Comparison of ENCODE assay signal across 9 mouse cellular contexts in the genomic region with DNA sequence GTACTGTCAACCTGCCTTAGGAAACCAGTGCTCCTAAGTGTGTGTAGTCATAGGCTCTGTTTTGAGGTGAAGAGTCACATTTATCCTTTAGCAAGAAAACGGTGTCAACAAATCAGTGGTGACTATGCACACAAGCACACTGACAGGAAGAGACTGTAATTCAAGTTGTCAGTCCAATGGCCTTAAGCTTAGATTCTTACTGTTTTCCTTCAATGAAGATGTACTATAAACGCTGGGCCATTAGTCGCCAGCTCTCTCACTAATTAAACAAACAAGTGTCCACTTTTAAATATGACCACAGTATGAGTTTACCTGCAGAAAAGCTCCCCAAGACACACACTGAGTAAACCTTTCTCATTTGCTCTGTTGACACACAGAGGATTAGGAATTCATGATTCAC. TPM values are rescaled to one million over a fixed set of nuclear protein-coding genes. Genes with fewer than 3 reads are reported as not detected.
DNase-seq lines count a peak whose midpoint lies in the region; ATAC-seq and TF ChIP-seq lines count a peak whose summit lies in the region.
"Had no signal": no experiment of that assay in that cellular context is flagged by ENCODE, and none has a peak within 500 bp of the region (broad histone marks: within the 10 kb centered on the region; RNA-seq: fewer than 3 reads in every experiment).

No protein-coding gene starts in this region.

- TF ChIP-seq CTCF in testis, adult 2 months (IDR thresholded peaks at IDR 0.05; ENCODE audit: control insufficient read depth, insufficient read depth, insufficient replicate concordance, low read depth, low read length): no peak

- peaks cover 7% of the 10 kb centered on the region for H3K4me1 ChIP-seq in erythroblast, embryonic 14.5 days (ENCODE audit: control insufficient read depth)
- peaks cover 6% of the 10 kb centered on the region for H3K4me1 ChIP-seq in testis, adult 2 months (ENCODE audit: control insufficient read depth, insufficient read depth, low read length)
- H3K4me1 ChIP-seq in liver, embryonic 13.5 days (replicated peaks): no peaks in the 10 kb centered on the region; the same call in 1 of the 2 replicates

- no peak for DNase-seq in testis, postnatal 10 days (ENCODE audit: low spot score)
- no peak for DNase-seq in liver, embryonic 13.5 days
- DNase-seq in left cerebral cortex, adult 18-20 months (ENCODE audit: low spot score in 2 of 2): no peak
- DNase-seq in natural killer cell, adult 2 months (ENCODE audit: low spot score in 2 of 2): no peak
- DNase-seq: right cerebral cortex, postnatal 14 days had no signal

- H3K27me3 ChIP-seq in erythroblast, embryonic 14.5 days (ENCODE audit: control insufficient read depth): peaks cover 16% of the 10 kb centered on the region
- H3K27me3 ChIP-seq in testis, adult 2 months (ENCODE audit: control insufficient read depth, insufficient read depth, low read length): no peaks in the 10 kb centered on the region
- 0 out of 2 replicates have a peak, but pooled peaks cover 3% of the 10 kb centered on the region for H3K27me3 ChIP-seq in liver, embryonic 13.5 days

- TF ChIP-seq POLR2A in testis, adult 2 months (IDR thresholded peaks at IDR 0.05; ENCODE audit: control insufficient read depth, low read depth, low read length): no peak

- H3K9me3 ChIP-seq in erythroblast, embryonic 14.5 days (ENCODE audit: control insufficient read depth, low read length): no peaks in the 10 kb centered on the region
- no peaks in the 10 kb centered on the region for H3K9me3 ChIP-seq in liver, embryonic 13.5 days (replicated peaks)

- peak overlapping the region; percentile 73 for H3K4me2 ChIP-seq in liver, embryonic 13.5 days

- WGBS in liver, embryonic 13.5 days (ENCODE audit: insufficient replicate concordance): 26% methylated on average over 3 of the region's 3 CpGs

- H3K9ac ChIP-seq in liver, embryonic 13.5 days: peak overlapping the region; percentile 57

- no peak for ATAC-seq in erythroblast, adult 5-6 weeks (replicated peaks; ENCODE audit: low FRiP score, poor library complexity, severe bottlenecking)
- no peak for ATAC-seq in liver, embryonic 13.5 days (ENCODE audit: low read depth)
- ATAC-seq in inflammation-experienced regulatory T-cells, adult 6 months: no peak

- H3K36me3 ChIP-seq in erythroblast, embryonic 14.5 days (ENCODE audit: control insufficient read depth): no peaks in the 10 kb centered on the region
- H3K36me3 ChIP-seq in testis, adult 2 months (ENCODE audit: control insufficient read depth, insufficient read depth, low read length): no peaks in the 10 kb centered on the region
- H3K36me3 ChIP-seq in liver, embryonic 13.5 days: no peaks in the 10 kb centered on the region

- no peak overlapping the region for H3K27ac ChIP-seq in testis, adult 2 months (ENCODE audit: control insufficient read depth, insufficient read depth, low read depth, low read length)
- no peak overlapping the region for H3K27ac ChIP-seq in liver, embryonic 13.5 days

- peak overlapping the region; percentile 59 for H3K4me3 ChIP-seq in erythroblast, embryonic 14.5 days (replicated peaks)
- H3K4me3 ChIP-seq in testis, adult 2 months (ENCODE audit: control insufficient read depth, low read depth, low read length): peak overlapping the region; percentile 44; the same call in 1 of the 2 replicates
- peak overlapping the region; percentile 62 for H3K4me3 ChIP-seq in liver, embryonic 13.5 days (replicated peaks)

RNA-seq across cellular contexts. Expression of a gene that starts 44.3 kb away (rescaled TPM):
- polyA plus RNA-seq in erythroblast, embryonic 14.5 days (2012): 0.07 TPM in 1 of 2 replicates, not detected in the other
- total RNA-seq in erythroblast, adult 5-6 weeks (2015; ENCODE audit: low replicate concordance): not detected in 2 replicates
- total RNA-seq in erythroblast, adult 5-6 weeks (2017; ENCODE audit: low replicate concordance): not detected in 2 replicates
- 3.3 and 4.9 TPM in 2 replicates for polyA plus RNA-seq in testis, adult 2 months (2012; rRNA removed)
- polyA plus RNA-seq in liver, embryonic 13.5 days (2015; fragmentation: Nextera tagmentation; extraction: Ambion mirVana): 1.2 TPM in 2 replicates
- polyA plus RNA-seq in inflammation-experienced regulatory T-cells, adult 6 months (2017; shearing (Covaris generic)): under 1 TPM in 1 of 3 experiments, not detected in 2; 0.30 TPM
- 10 to 100 TPM; 12.1 to 12.9 TPM for total RNA-seq in left cerebral cortex, adult 18-20 months (2021)
